Mouse (Mus musculus) gastrocnemius, adult 8-10 months (tissue): ENCODE results near the gene Mrc2. TPM values are rescaled to one million over a fixed set of nuclear protein-coding genes. Genes with fewer than 3 reads are reported as not detected.

ENCODE experiments used
- DNase-seq, 2 experiments: peaks; one replicate each; pipeline ENCODE4 v3.0.0; 2022; ENCODE audit warnings: low spot score in 2 of 2
- total RNA-seq, 4 experiments: library from RNA; stranded (reverse); gene quantifications; 2 replicates each; pipeline ENCODE4 v1.2.4; 2022

The Mrc2 gene
- total RNA-seq, 4 experiments from 2014 or later, result 5.2 to 7.6 (median 6.0) TPM

DNA sequence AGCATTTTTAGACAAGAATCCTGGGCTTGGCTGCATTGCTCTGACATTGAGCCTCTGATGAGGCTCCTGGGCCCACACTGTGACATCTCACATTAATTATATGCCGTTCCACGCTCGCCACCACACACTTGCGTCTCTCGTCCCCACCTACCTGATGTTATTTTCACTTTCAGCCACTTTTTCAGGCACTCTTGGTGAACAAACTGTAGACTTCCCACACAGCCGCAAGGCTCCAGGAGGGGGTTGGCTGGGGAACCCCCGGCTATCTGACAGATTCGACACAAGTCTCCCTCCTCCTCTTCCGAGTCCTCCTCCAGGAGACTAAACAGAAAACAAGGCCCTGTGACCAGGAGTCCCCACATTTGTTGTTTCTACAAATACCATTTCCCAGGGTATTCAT is 92.8 kb downstream of the Mrc2 start:
- no peak for DNase-seq

DNA sequence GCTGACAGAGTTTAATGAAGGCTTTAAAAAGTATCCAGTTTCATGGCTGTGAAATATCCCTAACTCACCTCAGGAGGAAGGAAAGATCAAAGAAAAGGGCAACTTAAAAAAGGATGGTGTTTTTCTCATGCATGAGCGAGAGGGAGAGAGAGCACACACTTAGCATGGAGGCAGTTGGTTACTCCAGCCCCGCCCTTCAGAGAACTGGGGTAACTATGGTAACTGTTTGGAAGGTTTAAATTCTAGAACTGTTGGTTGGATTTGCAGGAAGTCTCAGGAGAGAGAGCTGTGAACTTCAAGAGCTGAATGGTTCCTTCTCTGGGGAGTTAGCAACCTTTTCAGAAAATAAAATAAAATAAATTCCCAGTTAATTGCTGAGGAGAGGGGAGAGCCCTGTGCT is 96.2 kb downstream of the Mrc2 start:
- DNase-seq, result no peak

DNA sequence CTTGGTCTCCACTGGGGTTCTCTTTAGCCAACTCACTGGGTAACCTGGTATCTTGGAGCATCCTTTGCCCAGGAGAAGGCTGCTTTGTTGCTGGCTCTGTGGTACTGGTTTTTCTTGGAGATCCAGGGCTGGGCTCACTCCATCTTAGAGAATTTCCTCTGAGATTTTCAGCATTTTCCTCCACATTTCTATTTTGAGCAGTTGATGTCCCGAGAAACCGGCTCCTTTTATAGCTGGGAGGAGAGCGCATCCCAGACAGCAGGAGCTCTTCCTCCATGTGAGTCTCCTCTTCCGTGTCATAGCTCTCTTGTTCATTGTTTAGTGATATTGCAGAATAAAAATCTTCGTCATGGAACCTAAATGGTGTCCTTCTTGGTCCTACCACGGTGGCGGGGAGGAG is 97.8 kb downstream of the Mrc2 start:
- no peak for DNase-seq

Other genes with a start within 250 kb of the Mrc2 start
- gene Efcab3, start 229.1 kb upstream of the Mrc2 start, total RNA-seq, result not detected
- 1 to 10 TPM; 7.8 to 8.1 (median 8.0) TPM for gene Mettl2, start 166.2 kb upstream of the Mrc2 start, total RNA-seq
- not detected for gene Gm10842, start 145.8 kb upstream of the Mrc2 start, total RNA-seq
- gene Tlk2, start 113.8 kb upstream of the Mrc2 start, total RNA-seq, result 10 to 100 TPM; 37.2 to 49.4 (median 40.8) TPM
- gene March10, start 164.1 kb downstream of the Mrc2 start, total RNA-seq, result not detected